Mouse (Mus musculus): Measurements from ENCODE around the gene Olfr1425.
"Not testable (repeated sequence)": the region's sequence is repeated elsewhere in the genome, so short reads cannot be mapped to it uniquely, and the experiment has no call there.

The Olfr1425 gene

DNA sequence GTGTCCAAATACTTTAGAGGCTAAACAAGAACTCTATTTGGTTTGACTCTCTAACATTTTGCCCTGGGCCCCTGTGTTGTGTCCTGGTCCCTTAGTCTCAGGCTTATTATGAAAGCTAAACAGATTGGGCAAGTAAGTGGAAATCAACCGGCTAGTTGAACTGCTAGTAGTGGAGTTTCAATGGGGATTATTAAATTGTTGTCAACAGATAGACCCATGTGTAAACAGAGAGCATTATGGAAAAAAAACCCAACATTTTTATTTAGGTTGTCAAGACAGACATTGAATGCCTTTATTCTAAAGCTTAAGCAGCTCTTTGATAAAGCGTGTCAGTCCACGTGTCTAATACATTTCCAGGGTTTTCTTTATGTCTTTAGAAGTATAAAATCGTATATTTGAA is at the start of gene Olfr1425:
TSS of gene Olfr1425 (minus strand) at position 101 of the 400 bp plus-strand sequence.
- in situ Hi-C loops (cut with MboI, MseI): not testable (repeated sequence)

DNA sequence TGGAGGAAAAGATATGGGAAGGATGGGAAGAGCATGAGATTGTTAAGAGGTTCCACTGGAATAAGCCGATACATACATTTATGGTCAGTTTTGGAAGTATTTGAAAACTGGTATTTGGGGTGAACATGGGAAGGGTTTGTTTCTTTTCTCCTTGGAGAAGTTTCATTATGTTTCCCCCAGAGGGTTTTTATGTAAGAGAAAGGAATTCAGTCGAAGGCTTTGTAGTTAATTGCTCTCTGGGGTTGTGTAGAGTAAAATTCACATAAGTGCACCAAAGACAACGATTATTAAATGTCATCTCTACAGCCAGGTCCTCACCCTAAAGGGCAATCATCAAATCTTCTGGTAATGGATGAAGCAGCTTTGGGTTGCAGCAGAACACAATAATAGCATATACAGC is 45.6 kb upstream of the Olfr1425 start, which contains the start of gene Olfr76:
TSS of gene Olfr76 (minus strand) at position 101 of the 400 bp plus-strand sequence.
- in situ Hi-C loops (cut with MboI, MseI): no loop called here

DNA sequence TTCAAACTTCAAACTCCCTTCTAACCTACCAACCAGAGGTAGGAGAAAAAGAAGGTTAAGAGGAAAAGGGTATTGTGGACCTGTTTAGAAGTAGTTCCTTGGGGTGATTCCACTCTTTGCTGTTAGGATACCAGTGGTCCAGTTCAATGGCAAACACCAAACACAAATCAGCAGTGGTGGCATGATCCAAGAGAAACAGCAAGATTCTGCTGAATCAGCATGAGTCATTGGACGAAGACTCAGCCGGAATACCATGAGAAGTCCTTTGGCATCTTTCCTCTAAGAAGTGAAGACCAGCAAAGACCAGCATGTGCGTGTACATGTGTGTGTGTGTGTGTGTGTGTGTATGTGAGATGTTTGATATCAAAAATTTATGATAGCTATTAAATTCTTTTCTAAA is 38.9 kb upstream of the Olfr1425 start:
- in situ Hi-C loops (cut with MboI, MseI): no loop called here

DNA sequence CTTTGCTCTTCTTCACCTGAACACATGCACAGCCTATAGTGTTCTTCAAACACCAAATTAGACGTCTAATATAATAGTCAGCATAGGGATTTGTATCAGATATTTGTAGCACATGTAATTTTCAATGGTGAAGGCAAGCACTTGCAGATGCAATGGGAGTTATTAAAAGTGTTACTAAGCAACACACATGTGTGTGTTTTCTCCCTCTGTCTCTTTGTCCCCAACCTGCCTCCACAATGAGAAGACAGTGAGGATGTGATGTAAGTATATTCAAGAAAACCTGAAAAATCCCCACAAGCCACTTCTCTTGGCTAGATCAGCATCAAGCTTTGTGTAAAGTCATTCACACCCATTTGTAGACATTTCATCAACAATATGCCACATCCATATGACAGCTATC is 38.3 kb upstream of the Olfr1425 start, which contains the start of gene Olfr1428:
TSS of gene Olfr1428 (minus strand) at position 101 of the 400 bp plus-strand sequence.
- in situ Hi-C loops (cut with MboI, MseI): no loop called here

DNA sequence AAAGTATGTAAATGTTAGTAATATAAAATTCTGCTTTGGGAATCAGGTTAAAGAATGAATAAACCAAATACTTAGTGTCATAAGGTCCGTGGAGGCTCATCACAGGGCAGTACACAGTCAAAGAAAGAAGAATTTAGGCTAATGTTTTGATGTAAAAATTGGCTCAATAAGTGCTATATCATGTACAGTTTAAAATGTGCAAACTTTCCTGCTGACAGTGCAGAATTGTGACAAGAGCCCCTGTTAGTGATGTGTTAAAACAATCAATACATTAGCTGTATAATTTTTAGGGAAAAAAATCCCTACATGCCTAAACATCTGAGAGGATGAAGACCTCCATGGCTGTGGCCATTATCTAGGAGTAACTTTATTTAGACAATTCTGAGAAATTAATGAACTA is 36.3 kb upstream of the Olfr1425 start:
- in situ Hi-C loops (cut with MboI, MseI): no loop called here

DNA sequence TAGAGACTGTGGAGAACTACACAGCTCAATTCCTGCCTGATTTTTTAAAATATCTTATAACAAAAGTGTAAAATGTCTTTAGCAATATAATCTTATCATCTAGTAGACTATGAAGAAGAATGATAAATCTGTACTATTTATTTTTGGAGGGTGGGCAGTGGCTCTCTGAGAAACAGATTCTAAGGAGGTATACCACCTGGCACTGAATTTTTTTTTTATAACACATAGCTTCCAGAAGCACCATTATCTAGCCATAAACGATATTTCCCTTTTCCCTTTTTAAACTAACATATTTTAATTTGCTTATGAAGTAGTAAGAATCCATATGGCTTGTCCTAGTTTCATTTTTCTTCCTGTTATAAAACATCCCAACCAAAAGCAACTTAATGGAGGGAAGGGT is 27.0 kb upstream of the Olfr1425 start:
- in situ Hi-C loops (cut with MboI, MseI): no loop called here

DNA sequence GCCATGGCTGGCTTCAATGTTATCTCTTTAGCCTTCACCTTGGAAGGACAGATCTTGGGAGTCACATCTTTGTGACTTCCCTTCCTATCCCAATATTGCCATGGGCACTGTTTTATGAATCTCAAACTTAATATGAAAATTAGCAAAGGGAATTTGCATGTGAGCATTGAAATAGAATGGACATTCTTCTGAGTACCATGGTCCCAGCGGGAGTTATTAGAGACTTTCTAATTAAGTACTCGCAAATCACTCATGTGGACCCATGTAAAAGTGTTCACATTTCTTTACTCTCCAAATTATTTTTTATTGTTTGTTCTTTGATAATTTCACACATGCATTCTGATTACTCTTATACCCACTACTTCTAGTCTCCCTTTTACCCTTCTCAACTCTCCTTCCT is 25.7 kb upstream of the Olfr1425 start, which contains the start of gene Olfr1427:
TSS of gene Olfr1427 (minus strand) at position 101 of the 400 bp plus-strand sequence.
- in situ Hi-C loops (cut with MboI, MseI): no loop called here

DNA sequence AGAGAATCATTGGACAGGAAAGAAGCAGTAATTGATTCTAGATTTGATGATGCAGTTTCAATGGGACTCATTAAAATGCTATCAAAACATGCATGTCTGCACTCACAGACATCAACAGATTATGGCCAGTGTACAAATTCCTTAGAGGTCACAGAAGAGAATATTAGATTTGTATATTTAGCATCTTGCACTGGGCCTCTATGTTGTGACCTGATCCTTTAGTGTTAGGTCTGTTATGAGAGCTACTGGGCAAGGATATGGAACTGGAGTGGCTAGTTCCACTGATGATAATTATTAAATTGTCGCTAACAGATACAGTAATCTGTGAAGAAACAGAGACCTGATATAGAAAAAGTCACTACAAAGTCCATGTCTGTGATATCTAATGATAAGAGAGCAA is 14.4 kb upstream of the Olfr1425 start, which contains the start of gene Olfr1426:
TSS of gene Olfr1426 (minus strand) at position 101 of the 400 bp plus-strand sequence.
- in situ Hi-C loops (cut with MboI, MseI): no loop called here

DNA sequence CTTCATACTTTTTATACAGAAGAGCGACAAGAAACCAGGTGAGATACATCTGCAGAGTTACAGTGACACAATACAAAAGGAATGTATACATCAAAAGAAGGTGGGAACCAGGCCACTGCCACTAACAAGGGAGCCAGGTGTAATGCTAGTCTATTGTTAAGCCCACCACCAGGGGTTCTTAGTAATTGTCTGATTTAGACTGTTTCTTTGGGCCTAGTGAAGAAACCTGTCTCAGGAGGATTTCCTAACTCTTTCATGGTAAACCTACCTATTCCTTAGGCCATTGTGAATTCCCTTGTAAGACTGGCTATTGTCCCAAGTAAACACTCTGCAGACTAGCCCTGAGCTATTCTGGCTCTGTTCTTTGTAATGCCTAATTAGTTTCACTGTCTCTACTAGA is 8.0 kb downstream of the Olfr1425 start:
- in situ Hi-C loops (cut with MboI, MseI): not testable (repeated sequence)

DNA sequence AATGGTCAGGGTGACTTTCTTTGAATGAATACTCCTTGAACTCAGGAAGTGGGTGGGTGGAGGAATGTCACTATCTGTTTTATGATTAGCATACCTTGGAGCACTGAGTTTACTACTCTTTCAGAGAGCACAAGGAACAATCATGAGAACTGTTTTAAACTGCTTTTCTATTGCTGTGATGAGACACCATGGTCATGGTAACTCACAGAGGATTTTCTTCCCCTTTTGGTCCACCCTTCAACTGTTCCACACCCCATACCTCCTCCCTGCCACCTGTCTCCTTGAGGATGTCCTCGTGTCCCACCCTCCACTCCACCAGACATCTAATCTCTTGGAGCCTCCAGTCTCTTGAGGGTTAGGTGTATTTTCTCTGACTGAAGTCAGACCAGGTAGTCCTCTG is 9.7 kb downstream of the Olfr1425 start:
- in situ Hi-C loops (cut with MboI, MseI): not testable (repeated sequence)

DNA sequence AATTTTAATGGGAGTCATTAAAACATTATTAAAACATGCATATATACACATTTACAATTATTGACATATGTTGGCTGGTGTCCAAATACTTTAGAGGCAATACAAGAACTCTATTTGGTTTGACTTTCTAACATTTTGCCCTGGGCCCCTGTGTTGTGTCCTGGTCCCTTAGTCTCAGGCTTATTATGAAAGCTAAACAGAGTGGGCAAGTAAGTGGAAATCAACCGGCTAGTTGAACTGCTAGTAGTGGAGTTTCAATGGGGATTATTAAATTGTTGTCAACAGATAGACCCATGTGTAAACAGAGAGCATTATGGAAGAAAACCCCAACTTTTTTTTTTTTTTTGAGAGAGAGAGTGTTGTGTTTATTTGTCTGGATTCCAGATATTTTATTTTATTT is 14.9 kb downstream of the Olfr1425 start, which contains the start of gene Olfr1424:
TSS of gene Olfr1424 (minus strand) at position 101 of the 400 bp plus-strand sequence.
- in situ Hi-C loops (cut with MboI, MseI): not testable (repeated sequence)

DNA sequence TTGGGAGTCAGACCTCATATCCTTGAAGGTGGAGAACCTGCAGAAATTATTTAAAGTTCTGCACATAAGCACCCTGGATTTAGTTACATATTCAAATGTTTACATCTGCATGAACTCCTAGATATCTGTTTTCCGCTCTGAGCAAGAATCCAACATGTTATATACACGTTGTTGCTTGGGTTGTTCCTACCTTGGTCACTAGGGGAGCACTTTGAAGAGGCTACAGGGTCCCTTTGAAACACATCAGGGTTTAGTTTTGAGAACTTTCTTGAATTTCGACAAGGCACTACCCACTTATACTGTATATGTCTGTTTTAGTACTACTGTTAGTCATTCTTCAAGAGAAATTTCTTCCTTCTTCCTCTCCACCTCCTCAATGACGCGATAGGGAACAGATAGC is 34.4 kb downstream of the Olfr1425 start:
- in situ Hi-C loops (cut with MboI, MseI): no loop called here

DNA sequence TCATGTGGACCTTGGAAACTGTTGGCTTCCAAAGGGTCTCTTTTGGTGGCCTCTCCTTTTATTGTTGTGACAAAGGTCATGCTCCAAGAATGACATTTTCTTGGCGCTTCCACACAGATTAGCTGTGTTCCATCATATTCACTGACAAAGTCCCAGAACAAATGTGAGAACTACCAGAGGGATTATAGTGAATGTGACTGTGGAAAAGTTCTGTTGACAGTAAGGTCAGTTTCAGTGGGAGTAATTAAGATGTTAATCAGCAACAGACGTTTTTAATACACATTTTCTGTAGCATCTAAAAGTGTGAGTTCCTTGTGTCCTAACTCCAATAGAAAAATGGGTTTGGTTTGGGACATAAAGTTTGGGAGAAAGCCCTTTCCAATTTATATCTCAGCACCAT is 36.3 kb downstream of the Olfr1425 start, which contains the start of gene Olfr1423:
TSS of gene Olfr1423 (minus strand) at position 101 of the 400 bp plus-strand sequence.
- in situ Hi-C loops (cut with MboI, MseI): no loop called here

DNA sequence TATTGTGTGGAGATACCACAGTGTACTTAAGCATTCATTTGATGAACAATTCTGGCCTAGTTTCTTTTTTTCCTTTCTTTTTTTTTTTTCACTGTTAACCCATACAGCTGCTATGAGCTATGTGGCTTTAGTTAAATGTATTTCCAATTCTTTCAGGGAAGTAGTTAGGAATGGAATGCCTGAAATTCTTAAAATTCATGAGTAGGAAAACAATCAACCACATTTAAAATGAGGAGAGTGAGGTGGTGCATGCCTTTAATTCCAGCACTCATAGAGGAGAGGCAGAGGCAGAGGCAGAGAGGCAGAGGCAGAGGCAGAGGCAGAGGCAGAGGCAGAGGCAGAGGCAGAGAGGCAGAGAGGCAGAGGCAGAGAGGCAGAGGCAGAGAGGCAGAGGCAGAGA is 39.8 kb downstream of the Olfr1425 start:
- in situ Hi-C loops (cut with MboI, MseI): loop anchor here in 1 of 2 experiments (10.0 kb wide), 1 partner anchor 383 kb away; no protein-coding TSS in a partner anchor

DNA sequence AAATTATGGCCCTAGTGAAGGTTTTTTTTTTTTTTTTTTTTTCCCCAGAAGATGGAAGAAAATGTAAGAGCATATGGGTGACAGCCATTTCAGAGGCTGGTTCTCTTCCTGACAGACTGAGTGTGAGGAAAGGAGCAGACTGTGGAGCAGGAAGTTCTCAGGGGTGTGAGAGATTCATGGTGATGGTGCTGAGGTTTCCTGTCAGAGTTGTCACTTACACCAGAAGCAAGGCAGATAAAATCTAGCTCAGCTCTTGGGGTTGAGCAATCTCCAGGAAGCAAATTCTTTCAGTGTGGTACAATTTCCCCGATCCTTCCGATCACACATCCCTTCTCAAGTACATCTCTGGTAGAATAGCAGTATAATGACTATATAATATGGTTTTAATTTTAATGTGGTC is 50.9 kb downstream of the Olfr1425 start:
- in situ Hi-C loops (cut with MboI, MseI): no loop called here

DNA sequence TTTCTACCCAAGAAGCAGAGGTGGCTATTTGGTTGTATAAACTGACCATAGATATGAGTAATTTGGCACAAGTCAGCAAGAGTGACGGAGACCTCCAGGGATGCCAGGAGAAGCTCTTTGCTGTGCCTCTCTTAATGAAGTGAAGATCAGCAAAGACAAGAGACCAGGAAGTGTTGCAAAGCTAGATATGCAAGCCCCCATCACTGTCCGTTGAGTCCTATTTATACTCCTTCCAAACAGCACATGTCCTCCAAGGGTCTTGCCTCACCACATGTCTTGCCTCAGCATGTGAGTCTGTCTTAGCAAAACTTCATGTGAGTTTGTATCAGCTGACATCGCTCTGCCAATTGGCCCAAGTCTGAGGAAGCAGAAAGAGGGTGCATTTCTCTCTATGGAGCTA is 52.2 kb downstream of the Olfr1425 start:
- in situ Hi-C loops (cut with MboI, MseI): no loop called here

DNA sequence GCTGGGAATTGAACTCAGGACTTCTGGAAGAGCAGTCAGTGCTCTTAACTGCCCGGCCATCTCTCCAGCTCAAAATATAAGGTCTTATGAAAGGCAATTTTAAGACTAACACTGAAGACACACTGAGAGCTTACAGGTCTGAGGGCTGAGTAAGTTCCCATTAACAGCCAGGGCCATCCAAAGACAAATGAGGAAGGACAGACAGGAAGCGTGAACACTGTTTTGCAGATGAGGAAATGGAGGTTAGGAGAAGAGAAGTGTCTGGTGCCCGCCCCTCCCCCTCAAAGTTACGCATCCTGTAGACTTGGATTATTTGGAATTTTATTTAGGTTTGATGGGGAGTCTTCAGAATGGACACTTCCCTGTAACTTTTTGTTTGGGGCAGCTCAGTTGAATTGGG is 53.4 kb downstream of the Olfr1425 start:
- in situ Hi-C loops (cut with MboI, MseI): loop anchor here in 1 of 2 experiments (25.0 kb wide), 1 partner anchor 512 kb away; the partner anchor contains the start of gene Ms4a6b
